26 mouse cellular contexts compared by ENCODE assay signal in genomic region chr10:81588739-81589138, GRCm38 (mm10).
"Had no signal": no experiment of that assay in that cellular context is flagged by ENCODE, and none has a peak within 500 bp of the region (broad histone marks: within the 10 kb centered on the region; RNA-seq: fewer than 3 reads in every experiment).

No protein-coding gene starts in this region.

- H3K27me3 ChIP-seq: intestine, embryonic 15.5 days had no signal

- ATAC-seq: hindbrain, embryonic 16.5 days; inflammation-experienced regulatory T-cells, adult 6 months; intestine, embryonic 15.5 days; intestine, postnatal 0 days had no signal

- DNase-seq: gastrocnemius, postnatal 14 days; gastrocnemius, postnatal 36 days; heart, adult 18-20 months; heart, postnatal 14 days; heart, postnatal 36 days; kidney, adult 18-20 months; kidney, adult 8-10 months; kidney, postnatal 10 days; kidney, postnatal 25 days; kidney, postnatal 4 days; liver; liver, embryonic 13.5 days had no signal

- H3K27ac ChIP-seq: heart, embryonic 13.5 days; heart, embryonic 15.5 days; hindbrain, embryonic 13.5 days; intestine, embryonic 15.5 days; layer of hippocampus, adult 2 months; left cerebral cortex, adult 2 months; limb, embryonic 10.5 days; limb, embryonic 12.5 days; liver, embryonic 13.5 days; liver, embryonic 15.5 days had no signal

- H3K9me3 ChIP-seq: heart, embryonic 13.5 days; heart, embryonic 15.5 days; hindbrain, embryonic 13.5 days; intestine, embryonic 15.5 days; limb, embryonic 10.5 days; limb, embryonic 12.5 days; liver, embryonic 13.5 days; liver, embryonic 15.5 days had no signal

- H3K4me3 ChIP-seq: heart, embryonic 13.5 days; heart, embryonic 15.5 days; hindbrain, embryonic 13.5 days; intestine, embryonic 15.5 days; layer of hippocampus, adult 2 months; left cerebral cortex, adult 2 months; limb, embryonic 10.5 days; limb, embryonic 12.5 days; liver, embryonic 13.5 days; liver, embryonic 15.5 days had no signal

- H3K4me1 ChIP-seq: heart, embryonic 13.5 days; heart, embryonic 15.5 days; hindbrain, embryonic 13.5 days; intestine, embryonic 15.5 days; limb, embryonic 12.5 days; liver, embryonic 13.5 days; liver, embryonic 15.5 days had no signal

- H3K36me3 ChIP-seq: liver, embryonic 15.5 days had no signal

- H3K9ac ChIP-seq: heart, embryonic 13.5 days; heart, embryonic 15.5 days; hindbrain, embryonic 13.5 days; intestine, embryonic 15.5 days; limb, embryonic 12.5 days; liver, embryonic 13.5 days; liver, embryonic 15.5 days had no signal

- H3K4me2 ChIP-seq: heart, embryonic 11.5 days; heart, embryonic 13.5 days; heart, embryonic 15.5 days; hindbrain, embryonic 13.5 days; intestine, embryonic 15.5 days; limb, embryonic 12.5 days; liver, embryonic 11.5 days; liver, embryonic 13.5 days; liver, embryonic 15.5 days had no signal
